Mouse (Mus musculus): ENCODE measurements around the gene 4931428F04Rik.

The 4931428F04Rik gene

DNA sequence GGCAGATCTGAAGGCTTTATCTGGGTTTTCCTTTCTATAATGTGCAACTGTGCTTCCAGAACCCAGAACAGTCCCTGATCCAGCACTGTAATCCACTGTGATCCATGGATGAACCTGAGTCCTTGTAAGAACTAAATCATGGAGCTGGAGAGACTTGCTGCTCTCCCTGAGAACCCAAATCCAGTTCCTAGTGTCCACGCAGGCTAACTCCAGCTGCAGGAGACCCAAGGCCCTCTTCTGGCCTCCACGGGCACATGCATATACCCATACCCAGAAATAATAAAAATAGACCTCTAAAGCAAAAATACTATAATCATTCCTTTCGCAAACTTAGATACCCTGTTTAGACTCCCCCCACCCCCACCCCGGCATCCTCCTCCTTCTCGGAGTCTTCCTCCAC, 1.4 kb downstream of the 4931428F04Rik start:
- in situ Hi-C loops (cut with MboI, MseI): no loop called here

DNA sequence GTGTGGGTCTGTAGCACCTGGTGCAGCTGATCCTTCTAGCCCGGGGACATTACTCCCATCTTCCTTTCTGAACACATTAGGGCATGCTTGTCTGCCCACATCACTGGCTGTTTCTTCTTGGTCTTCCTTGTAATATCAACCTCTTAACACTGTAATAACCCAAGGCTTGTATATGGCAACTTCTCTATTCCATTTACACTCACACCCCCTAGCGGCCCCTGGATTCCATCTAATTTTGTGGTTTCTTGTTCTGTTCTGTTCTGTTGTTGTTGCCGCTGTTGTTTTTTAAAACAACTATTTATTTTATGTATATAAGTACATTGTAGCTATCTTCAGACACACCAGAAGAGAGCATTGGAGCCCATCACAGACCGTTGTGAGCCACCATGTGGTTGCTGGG, 2.8 kb downstream of the 4931428F04Rik start:
- in situ Hi-C loops (cut with MboI, MseI): no loop called here

DNA sequence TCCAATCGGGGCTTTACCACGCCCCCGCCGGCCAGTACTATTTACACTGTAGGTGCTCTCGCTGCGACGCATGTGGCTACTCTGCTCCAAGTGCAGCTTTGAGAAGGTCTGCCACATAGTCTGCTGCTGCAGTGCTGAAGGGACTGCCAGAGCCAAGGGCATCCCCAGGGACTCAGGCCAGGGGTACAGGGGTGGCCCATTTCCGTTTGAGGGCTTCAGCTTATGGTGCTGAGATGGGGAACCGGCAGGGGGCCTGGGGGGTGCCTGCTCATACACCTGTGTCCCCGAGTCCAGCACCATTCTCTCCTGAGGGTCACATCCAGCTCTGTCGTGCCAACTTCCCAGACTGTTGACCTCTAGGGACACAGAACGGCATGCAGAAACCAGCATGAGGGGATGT, 4.2 kb downstream of the 4931428F04Rik start:
- in situ Hi-C loops (cut with MboI, MseI): no loop called here

DNA sequence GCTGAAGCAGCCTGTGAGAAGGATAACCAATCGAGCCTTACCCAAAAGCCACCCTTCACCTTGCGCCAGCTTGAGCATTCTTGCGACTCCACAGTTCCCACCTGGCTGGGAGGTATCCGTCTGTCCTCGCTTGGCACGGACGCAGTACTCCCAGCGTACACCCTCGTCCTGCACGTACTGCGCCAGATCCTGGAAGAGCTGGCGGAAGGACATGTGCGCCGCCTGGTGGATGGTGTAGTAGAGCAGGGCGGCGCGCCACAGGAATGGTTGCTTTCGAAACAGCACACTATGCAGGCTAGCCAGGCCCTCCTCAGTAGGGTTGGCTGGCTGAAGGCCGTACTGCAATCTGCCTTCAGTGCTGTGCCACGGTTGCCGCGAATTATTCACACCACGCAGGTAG, 6.6 kb downstream of the 4931428F04Rik start:
- in situ Hi-C loops (cut with MboI, MseI): no loop called here

DNA sequence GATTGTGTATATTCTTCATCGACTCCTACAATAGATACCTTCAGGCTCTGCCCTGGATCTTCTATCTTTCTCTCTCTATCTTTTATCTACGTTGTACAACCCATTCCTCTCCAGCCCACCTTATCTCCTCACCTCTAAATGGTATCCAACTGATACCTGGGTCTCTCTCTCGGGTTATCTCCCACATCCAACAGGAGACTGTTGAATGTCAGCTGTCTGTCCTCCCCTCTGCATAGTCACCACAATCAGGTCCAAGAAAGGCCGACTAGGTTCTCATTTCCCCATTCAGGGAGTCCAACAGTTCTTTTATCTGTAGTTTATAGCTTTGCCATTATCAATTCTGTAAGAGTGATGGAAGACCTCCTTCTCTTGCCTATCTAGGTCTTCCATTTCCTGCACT, 7.4 kb downstream of the 4931428F04Rik start:
- in situ Hi-C loops (cut with MboI, MseI): no loop called here

DNA sequence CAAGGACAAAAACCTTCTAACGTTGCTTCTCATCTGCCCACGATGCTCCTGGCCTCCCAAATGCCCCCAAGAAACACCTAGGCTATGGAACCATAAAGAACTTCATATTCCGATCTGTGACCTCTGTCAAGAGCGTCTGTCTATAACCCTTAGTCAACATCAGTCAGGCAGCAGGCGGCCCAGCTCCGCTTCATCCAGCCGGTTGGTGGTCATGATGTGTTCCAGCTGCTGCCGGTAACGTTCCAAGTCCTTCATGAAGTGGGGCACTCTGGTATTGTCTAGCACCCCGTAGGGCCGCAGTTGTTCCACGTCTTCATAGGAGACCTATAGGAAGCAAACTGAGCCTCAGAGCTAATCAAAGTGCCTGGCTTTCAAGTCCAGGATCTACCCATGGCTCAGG, 7.8 kb downstream of the 4931428F04Rik start:
- in situ Hi-C loops (cut with MboI, MseI): no loop called here

DNA sequence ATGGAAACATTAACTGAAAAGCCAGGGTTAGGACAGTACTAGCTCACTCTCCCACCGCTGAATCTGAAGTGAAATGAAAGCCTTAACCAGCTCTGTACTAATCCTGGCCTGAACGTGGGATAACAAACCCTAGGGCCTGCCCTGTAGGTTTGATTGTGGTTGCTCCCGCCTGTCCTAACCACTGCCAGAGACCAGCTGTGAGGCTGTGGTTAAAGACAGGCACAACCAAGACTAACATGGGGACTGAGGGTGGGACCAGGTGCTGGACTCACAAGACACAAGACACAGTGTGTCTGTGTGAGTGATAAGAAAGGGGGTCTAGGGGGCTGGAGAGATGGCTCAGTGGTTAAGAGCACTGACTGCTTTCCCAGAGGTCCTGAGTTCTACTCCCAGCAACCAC, 9.1 kb downstream of the 4931428F04Rik start:
- in situ Hi-C loops (cut with MboI, MseI): no loop called here

DNA sequence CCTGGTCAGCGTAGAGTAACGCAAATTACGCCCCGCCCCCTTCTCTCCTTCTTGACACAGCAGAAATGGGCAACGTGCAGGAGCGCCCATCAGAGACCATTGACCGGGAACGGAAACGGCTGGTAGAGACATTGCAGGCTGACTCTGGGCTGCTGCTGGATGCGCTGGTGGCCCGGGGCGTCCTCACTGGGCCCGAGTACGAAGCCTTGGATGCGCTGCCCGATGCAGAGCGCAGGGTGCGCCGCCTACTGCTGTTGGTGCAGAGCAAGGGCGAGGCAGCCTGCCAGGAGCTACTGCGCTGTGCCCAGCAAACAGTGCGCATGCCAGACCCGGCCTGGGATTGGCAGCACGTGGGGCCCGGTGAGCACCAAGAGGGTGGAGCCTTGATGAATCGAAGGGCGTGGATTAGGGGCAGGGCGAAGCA, 10.7 kb downstream of the 4931428F04Rik start:
- in situ Hi-C loops (cut with MboI, MseI): no loop called here

DNA sequence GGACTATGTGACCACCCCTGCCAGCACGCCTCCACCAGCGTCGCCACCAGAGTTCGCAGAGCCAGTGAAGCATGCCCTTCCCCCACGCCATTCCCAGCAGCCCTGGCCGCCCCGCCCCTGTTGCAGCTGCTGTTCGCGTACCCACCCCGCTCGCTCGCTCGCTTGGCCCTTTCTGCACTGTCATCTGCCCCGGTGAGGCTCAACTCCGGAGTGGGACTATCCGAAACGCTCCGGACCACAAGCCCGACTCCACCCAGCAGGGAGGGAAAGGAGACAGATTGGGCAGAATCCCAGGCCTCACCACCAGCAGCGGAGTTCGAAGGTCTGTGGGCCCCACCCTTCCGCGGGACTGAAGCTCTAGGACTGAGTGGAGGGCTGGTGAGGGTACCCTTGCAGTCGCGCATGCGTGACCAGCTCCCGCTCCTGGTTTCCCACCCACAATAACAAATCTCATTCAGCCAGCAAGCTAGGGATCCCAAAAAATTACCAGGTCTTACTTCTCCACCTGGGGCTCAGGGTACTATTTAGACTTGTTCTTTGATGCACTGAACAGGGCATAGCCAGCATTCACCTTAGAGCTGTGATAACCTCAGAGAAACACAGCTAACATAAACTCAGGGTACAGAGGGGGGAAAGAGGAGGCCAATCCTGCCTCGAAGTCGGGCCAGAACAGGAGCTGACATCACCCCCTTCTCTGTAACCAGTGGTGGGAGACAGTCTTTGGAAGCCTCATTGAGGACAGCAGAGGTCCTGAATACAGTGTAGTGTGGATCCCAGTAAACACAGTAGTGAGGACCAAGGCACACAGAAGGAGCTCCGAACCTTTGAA, 13.2 kb downstream of the 4931428F04Rik start:
- in situ Hi-C loops (cut with MboI, MseI): no loop called here

DNA sequence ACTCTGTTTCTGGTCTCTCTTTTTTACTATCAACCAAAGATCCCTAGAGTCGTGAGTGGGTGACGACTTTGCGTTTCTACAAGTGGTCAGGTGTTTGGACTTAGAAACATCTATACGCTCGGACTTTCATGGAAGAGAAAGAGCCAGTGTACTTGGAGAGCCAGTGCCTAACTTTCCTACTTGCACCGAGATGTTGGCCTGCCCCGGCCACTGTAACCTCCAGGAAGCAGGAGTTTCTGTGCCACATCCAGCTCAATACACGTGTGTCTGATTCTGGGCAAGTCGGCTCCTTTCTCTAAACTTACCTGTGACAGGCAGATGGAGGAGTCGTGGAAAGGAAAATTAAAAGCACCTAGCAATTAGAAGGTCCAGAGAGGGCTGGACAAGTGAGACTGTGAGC, 13.8 kb downstream of the 4931428F04Rik start, which contains the start of gene Nol3:
Gene Nol3, plus strand, starts transcription at position 301 of the 400 bp plus-strand sequence.
- in situ Hi-C loops (cut with MboI, MseI): no loop called here

DNA sequence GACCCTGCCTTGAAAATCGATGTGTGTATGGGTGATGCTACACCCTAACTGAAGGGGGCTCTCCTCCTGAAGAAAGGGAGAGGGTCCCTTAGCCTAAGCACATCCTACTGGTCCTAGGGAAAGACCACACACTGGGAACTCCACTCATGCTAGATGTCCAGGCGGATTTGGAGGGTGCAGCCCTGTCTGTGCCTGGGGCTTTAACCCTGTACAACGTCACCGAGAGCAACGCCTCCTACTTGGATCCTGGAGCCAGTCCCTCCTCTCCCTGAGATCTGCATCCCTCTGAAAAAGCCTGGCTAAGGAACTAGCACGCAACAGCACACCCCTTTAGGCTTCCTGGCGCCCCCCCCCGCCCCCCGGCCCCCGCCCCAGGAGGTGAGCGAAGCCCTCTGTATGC, 14.3 kb downstream of the 4931428F04Rik start:
- in situ Hi-C loops (cut with MboI, MseI): no loop called here

DNA sequence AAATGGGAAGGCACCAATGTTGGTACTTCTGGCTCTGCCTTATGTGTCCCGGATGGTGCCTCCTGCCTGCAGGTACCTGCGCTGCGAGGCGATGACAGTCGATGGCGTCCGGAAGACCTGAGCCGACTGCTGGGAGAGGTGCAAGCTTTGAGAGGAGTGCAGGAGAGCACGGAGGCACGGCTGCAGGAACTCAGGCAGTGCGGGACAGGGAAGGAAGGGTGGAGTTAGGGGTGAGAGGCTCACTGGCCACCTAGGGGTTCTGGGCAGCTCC, 18.8 kb downstream of the 4931428F04Rik start:
- in situ Hi-C loops (cut with MboI, MseI): loop anchor here (25.0 kb wide), 1 partner anchor 634 kb away; the partner anchor contains the start of genes Ciao2b and Rrad

DNA sequence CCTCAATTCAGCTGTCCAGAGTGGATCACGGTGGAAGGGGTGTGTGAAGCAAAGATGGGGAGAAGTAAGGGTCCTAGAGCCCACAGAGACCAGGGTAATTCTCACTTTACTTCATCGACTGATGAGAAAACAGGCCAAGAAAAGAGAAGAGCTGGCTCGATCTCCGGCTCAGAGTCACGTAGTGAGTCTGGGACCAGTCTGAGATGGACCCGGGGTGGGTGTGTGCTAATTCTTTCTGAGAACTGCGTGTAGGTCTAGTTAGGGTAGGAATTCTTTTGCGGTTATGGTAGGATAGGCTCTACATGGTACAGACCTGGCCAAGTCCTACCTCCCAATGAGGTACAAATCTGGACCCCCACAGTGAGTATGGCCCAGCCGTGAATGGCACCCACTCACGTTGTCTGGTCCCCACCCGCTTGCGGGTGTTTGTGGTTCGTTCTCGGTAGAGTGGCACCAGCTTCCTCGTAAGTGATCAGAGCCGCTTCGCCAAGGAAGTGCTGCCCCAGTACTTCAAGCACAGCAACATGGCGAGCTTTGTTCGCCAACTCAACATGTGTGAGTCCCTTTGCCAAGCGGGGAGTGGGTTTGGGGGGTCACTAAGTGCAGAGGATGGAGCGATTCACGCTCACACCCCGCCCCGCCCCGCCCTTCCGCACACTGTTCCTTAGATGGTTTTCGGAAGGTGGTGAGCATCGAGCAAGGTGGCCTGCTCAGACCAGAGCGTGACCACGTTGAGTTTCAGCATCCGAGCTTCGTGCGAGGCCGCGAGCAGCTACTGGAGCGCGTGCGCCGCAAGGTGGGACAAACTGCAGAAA, 19.4 kb downstream of the 4931428F04Rik start:
- in situ Hi-C loops (cut with MboI, MseI): loop anchor here (25.0 kb wide), 1 partner anchor 633 kb away; the partner anchor contains the start of genes Ciao2b and Rrad

DNA sequence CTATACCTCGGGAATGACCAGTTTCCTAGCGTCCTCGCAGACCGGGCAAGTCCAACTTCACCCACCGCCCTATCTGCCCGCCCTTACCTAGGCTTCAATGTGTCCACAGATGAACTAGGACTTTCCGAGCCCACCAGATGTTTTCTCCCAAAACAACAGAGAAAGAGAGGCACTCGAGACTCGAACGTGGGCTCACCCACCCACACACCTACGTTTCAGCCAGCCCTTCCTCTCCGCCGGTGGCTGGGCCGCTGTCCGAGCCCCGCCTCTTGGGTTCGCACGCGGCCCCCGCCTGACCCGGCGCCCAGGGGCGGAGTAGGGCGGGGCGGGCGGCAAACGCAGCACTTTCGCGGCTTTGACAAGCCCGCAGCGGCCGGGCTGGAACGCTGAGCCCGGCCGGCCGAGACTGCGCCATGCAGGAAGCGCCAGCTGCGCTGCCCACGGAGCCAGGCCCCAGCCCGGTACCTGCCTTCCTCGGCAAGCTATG, 20.2 kb downstream of the 4931428F04Rik start, which contains the start of gene Hsf4:
Gene Hsf4, plus strand, starts transcription at position 341 of the 487 bp plus-strand sequence.
- in situ Hi-C loops (cut with MboI, MseI): loop anchor here (25.0 kb wide), 1 partner anchor 632 kb away; the partner anchor contains the start of genes Ciao2b and Rrad

DNA sequence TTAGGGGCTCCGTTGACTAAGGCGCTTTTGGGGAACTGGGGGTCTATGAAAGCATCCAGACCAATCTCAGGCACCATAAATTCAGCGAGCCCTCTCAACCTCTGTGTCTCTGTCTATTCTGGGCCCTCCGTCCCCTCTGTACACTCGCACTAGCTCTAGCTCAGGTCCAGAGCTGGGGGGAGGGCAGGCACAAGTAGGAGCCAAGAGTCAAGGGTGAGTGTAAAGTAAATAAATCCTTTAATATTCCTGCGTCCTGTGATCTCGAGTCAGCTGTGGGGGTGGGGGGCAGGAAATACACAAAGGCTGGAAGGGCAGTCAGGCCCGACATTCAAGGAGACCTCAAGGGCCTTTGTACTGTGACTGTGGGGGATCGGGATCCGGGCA, 20.6 kb downstream of the 4931428F04Rik start:
- in situ Hi-C loops (cut with MboI, MseI): loop anchor here (25.0 kb wide), 1 partner anchor 632 kb away; the partner anchor contains the start of genes Ciao2b and Rrad

DNA sequence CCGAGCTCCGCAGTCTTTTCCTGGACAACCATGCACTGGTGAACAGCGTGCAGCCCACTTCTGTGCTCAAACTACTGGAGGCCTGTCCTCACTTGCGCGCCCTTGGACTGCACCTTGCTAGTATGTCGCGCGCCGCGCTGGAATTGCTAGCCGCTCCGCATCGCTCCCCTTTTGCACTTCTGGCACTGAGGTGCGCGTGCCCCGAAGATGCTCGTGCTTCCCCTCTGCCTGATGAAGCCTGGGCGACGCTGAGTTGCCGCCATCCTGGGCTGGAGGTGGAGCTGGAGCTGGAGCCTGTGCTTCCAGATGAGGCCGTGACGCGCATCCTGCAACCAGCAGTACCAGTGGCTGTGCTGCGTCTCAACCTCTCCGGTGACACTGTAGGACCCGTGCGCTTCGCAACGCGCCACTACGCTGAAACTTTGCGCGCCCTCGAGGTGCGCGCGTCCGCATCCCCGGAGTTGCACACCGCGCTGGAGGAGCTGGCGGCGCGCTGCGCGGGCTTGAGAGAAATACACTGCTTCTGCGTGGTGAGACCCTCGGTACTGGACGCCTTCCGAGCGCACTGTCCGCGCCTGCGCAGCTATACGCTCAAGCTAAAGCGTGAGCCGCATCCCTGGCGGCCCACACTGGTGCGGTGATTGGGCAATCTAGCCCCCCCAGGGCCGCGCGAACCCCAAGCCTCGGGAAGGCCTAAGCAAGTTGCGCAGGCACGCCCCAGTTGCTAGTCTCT, 21.2 kb downstream of the 4931428F04Rik start:
- in situ Hi-C loops (cut with MboI, MseI): loop anchor here (25.0 kb wide), 1 partner anchor 631 kb away; the partner anchor contains the start of genes Ciao2b and Rrad

DNA sequence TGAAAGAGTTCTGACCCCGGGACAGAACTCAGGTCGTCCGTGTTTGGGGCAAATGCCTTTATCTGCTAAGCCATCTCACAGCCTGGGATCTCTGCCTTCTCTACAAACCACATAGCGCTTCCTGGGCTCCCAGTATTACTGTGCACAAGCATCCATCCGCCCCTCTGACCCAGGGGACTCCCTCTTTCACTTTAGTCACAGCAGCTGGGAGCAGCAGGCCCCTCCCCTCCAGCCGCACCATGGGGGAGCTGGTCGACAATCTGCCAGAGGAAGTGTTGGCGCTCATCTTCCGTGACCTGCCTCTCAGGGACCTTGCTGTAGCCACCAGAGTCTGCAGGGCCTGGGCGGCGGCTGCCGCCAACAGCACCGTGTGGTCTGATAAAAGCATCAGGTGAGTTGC, 22.9 kb downstream of the 4931428F04Rik start:
- in situ Hi-C loops (cut with MboI, MseI): loop anchor here (25.0 kb wide), 1 partner anchor 629 kb away; the partner anchor contains the start of genes Ciao2b and Rrad

DNA sequence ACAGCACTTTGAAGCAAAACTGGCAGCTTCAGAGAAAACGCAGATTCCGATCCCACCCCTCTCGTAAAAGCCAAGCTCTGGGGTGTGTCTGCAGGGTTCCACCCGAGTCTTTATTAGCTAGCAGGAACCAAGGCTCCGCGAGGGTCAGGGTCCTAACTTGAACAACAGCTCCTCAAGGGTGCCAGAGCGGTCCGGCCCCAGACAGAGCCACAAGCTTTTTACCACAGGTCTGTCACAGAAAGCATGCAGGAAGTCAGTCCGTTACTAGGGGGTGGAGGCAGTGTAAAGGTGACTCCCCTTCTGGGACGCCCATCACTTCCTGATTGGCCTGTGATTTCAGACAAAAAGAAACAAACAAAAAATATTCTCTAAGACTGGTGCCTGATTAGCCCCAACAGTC, 24.5 kb downstream of the 4931428F04Rik start:
- in situ Hi-C loops (cut with MboI, MseI): loop anchor here (25.0 kb wide), 1 partner anchor 628 kb away; the partner anchor contains the start of genes Ciao2b and Rrad

DNA sequence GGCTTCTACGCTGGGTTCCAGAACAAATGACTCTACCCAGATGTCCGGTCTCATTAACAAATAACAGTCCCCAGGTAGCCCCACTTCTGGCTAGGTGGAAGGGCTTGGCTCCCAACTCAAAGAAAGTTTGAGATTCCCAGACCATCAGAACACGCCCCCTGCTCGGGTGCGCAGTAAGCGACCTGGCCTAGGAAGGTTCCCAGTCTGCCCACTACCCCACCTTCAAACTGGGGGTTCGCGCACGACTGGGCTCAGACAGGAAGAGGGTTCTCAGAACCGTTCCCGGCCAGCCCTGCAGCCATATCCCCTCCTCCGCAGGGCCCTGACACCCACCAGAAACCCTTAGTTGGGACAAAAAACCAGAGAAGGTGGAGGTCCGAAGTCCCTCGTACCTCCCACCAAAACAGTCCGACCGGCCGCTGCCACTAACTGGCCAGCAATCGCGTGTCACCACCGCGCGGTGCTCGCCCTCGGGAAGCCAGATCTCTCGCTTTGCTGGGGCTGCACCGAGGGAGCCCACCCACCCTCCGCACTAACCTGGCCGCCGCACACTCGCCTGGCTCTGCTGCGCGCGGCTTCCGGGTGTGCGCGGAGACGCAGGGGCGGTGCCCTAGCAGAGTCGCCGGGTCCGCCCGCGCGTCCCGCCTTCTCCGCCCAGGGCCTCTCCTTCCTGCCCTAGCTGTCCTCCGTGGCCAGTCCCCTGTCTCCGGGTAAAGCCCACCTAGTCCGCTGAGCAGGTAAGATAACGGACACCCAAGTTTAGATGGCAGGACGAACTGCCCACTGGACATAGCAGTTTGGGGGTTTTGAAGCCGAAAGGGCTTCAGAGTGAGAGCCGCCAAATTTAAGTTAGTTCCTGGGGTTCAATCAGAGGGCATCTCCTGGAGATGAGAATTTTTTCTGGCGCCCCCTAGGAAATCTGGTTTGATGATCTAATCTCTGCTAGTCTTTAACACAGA, 25.4 kb downstream of the 4931428F04Rik start, which contains the start of the genes Tradd and Fbxl8:
Gene Tradd, minus strand, starts transcription at position 586 of the 959 bp plus-strand sequence.
Gene Fbxl8, plus strand, starts transcription at position 625 of the 959 bp plus-strand sequence.
- in situ Hi-C loops (cut with MboI, MseI): loop anchor here (25.0 kb wide), 1 partner anchor 627 kb away; the partner anchor contains the start of genes Ciao2b and Rrad
